Mouse (Mus musculus): ENCODE results near the gene Sptlc2. TPM values are rescaled to one million over a fixed set of nuclear protein-coding genes. Genes with fewer than 3 reads are reported as not detected.

The Sptlc2 gene
- polyA plus RNA-seq, 1 experiment: 106 TPM

GRCm38 (mm10) chr12:87389231-87389630 lies 1.1 kb upstream of the Sptlc2 start:
- no peaks in the 10 kb centered on the region for H3K27me3 ChIP-seq (ENCODE audit: control insufficient read depth, insufficient read depth, low read length, poor library complexity, severe bottlenecking)
- H3K9me3 ChIP-seq (replicated peaks; ENCODE audit: control insufficient read depth, insufficient read depth, low read length, poor library complexity, severe bottlenecking): no peaks in the 10 kb centered on the region
- TF ChIP-seq EP300 (IDR thresholded peaks at IDR 0.05; ENCODE audit: insufficient read depth, low read depth, low read length) (no peak), CTCF (IDR thresholded peaks at IDR 0.05; ENCODE audit: low read depth, low read length) (no peak), POLR2A (IDR thresholded peaks at IDR 0.05; ENCODE audit: insufficient read depth, low read length) (no peak)
- H3K4me1 ChIP-seq (ENCODE audit: control insufficient read depth, insufficient read depth, low read length): peaks cover 2% of the 10 kb centered on the region
- no peak overlapping the region for H3K27ac ChIP-seq (ENCODE audit: insufficient read depth, low read length)
- H3K4me3 ChIP-seq (ENCODE audit: low read depth, low read length): no peak overlapping the region
- H3K36me3 ChIP-seq (ENCODE audit: control insufficient read depth, insufficient read depth, low read length, poor library complexity, severe bottlenecking): no peaks in the 10 kb centered on the region
- no peak overlapping the region for H3K9ac ChIP-seq (ENCODE audit: low read depth, poor library complexity, severe bottlenecking)

GRCm38 (mm10) chr12:87387171-87388121 lies 709 bp downstream of the Sptlc2 start:
- no peak for TF ChIP-seq POLR2A (IDR thresholded peaks at IDR 0.05; ENCODE audit: insufficient read depth, low read length)
- no peak for TF ChIP-seq CTCF (IDR thresholded peaks at IDR 0.05; ENCODE audit: low read depth, low read length)
- no peak for TF ChIP-seq EP300 (IDR thresholded peaks at IDR 0.05; ENCODE audit: insufficient read depth, low read depth, low read length)
- no peaks in the 10 kb centered on the region for H3K27me3 ChIP-seq (ENCODE audit: control insufficient read depth, insufficient read depth, low read length, poor library complexity, severe bottlenecking)
- H3K27ac ChIP-seq (ENCODE audit: insufficient read depth, low read length): no peak overlapping the region
- no peaks in the 10 kb centered on the region for H3K4me1 ChIP-seq (ENCODE audit: control insufficient read depth, insufficient read depth, low read length)
- H3K9me3 ChIP-seq (replicated peaks; ENCODE audit: control insufficient read depth, insufficient read depth, low read length, poor library complexity, severe bottlenecking): no peaks in the 10 kb centered on the region
- H3K4me3 ChIP-seq (ENCODE audit: low read depth, low read length): peak overlapping the region; percentile 79
- H3K36me3 ChIP-seq (ENCODE audit: control insufficient read depth, insufficient read depth, low read length, poor library complexity, severe bottlenecking): no peaks in the 10 kb centered on the region
- H3K9ac ChIP-seq (ENCODE audit: low read depth, poor library complexity, severe bottlenecking): peak overlapping the region; percentile 93

- Histone ChIP-seq H3K4me3 (ENCODE audit: low read depth, low read length) (no peak overlapping the region), H3K4me1 (ENCODE audit: control insufficient read depth, insufficient read depth, low read length) (no peaks in the 10 kb centered on the region), H3K27ac (ENCODE audit: insufficient read depth, low read length) (no peak overlapping the region), H3K9me3 (replicated peaks; ENCODE audit: control insufficient read depth, insufficient read depth, low read length, poor library complexity, severe bottlenecking) (no peaks in the 10 kb centered on the region), H3K27me3 (ENCODE audit: control insufficient read depth, insufficient read depth, low read length, poor library complexity, severe bottlenecking) (no peaks in the 10 kb centered on the region), H3K9ac (ENCODE audit: low read depth, poor library complexity, severe bottlenecking) (no peak overlapping the region), H3K36me3 (ENCODE audit: control insufficient read depth, insufficient read depth, low read length, poor library complexity, severe bottlenecking) (no peaks in the 10 kb centered on the region)
- no peak for TF ChIP-seq EP300 (IDR thresholded peaks at IDR 0.05; ENCODE audit: insufficient read depth, low read depth, low read length)
- TF ChIP-seq CTCF (IDR thresholded peaks at IDR 0.05; ENCODE audit: low read depth, low read length): no peak
- TF ChIP-seq POLR2A (IDR thresholded peaks at IDR 0.05; ENCODE audit: insufficient read depth, low read length): no peak
Observed at GRCm38 (mm10) chr12:87385051-87385450, 3.1 kb downstream of the Sptlc2 start.

- Histone ChIP-seq H3K4me3 (ENCODE audit: low read depth, low read length) (no peak overlapping the region), H3K27ac (ENCODE audit: insufficient read depth, low read length) (no peak overlapping the region), H3K4me1 (ENCODE audit: control insufficient read depth, insufficient read depth, low read length) (no peaks in the 10 kb centered on the region), H3K9me3 (replicated peaks; ENCODE audit: control insufficient read depth, insufficient read depth, low read length, poor library complexity, severe bottlenecking) (no peaks in the 10 kb centered on the region), H3K27me3 (ENCODE audit: control insufficient read depth, insufficient read depth, low read length, poor library complexity, severe bottlenecking) (no peaks in the 10 kb centered on the region), H3K9ac (ENCODE audit: low read depth, poor library complexity, severe bottlenecking) (no peak overlapping the region), H3K36me3 (ENCODE audit: control insufficient read depth, insufficient read depth, low read length, poor library complexity, severe bottlenecking) (no peaks in the 10 kb centered on the region; the same call in 1 of the 2 replicates)
- TF ChIP-seq POLR2A (IDR thresholded peaks at IDR 0.05; ENCODE audit: insufficient read depth, low read length): no peak
- no peak for TF ChIP-seq EP300 (IDR thresholded peaks at IDR 0.05; ENCODE audit: insufficient read depth, low read depth, low read length)
- no peak for TF ChIP-seq CTCF (IDR thresholded peaks at IDR 0.05; ENCODE audit: low read depth, low read length)
Observed at GRCm38 (mm10) chr12:87381380-87381682, 6.8 kb downstream of the Sptlc2 start.

- no peak for TF ChIP-seq POLR2A (IDR thresholded peaks at IDR 0.05; ENCODE audit: insufficient read depth, low read length)
- TF ChIP-seq EP300 (IDR thresholded peaks at IDR 0.05; ENCODE audit: insufficient read depth, low read depth, low read length): no peak
- no peak for TF ChIP-seq CTCF (IDR thresholded peaks at IDR 0.05; ENCODE audit: low read depth, low read length)
- Histone ChIP-seq H3K9me3 (replicated peaks; ENCODE audit: control insufficient read depth, insufficient read depth, low read length, poor library complexity, severe bottlenecking) (no peaks in the 10 kb centered on the region), H3K27me3 (ENCODE audit: control insufficient read depth, insufficient read depth, low read length, poor library complexity, severe bottlenecking) (no peaks in the 10 kb centered on the region), H3K4me3 (ENCODE audit: low read depth, low read length) (no peak overlapping the region), H3K4me1 (ENCODE audit: control insufficient read depth, insufficient read depth, low read length) (no peaks in the 10 kb centered on the region), H3K27ac (ENCODE audit: insufficient read depth, low read length) (no peak overlapping the region), H3K36me3 (ENCODE audit: control insufficient read depth, insufficient read depth, low read length, poor library complexity, severe bottlenecking) (no peaks in the 10 kb centered on the region; the same call in 1 of the 2 replicates), H3K9ac (ENCODE audit: low read depth, poor library complexity, severe bottlenecking) (no peak overlapping the region)
Observed at GRCm38 (mm10) chr12:87380586-87381379, 7.4 kb downstream of the Sptlc2 start.
